Mouse (Mus musculus) heart, postnatal 14 days (tissue): Measurements from ENCODE around the gene Adcyap1r1. TPM values are rescaled to one million over a fixed set of nuclear protein-coding genes. Genes with fewer than 3 reads are reported as not detected.

Experiments
- DNase-seq, 2 experiments: peaks; one replicate each; pipeline ENCODE4 v3.0.0; 2021 to 2022
- intact Hi-C: fragments of 180-260 bp; cut with DNase I; formaldehyde crosslinking; loops from one replicate; pipeline ENCODE4 v1.15.1; 2025
- total RNA-seq, 2 experiments: library from RNA; stranded (reverse); gene quantifications; 2 replicates each; pipeline ENCODE4 v1.2.3; 2021

Adcyap1r1 gene
- total RNA-seq, 2 experiments from 2014 or later, result 5.5 to 6.2 TPM

GRCm38 (mm10) chr6:55485216-55485615 is 33.4 kb downstream of the Adcyap1r1 start:
- no peak for DNase-seq
- intact Hi-C loops, result no loop called here

- peak; percentile 54 to 56 for DNase-seq
- intact Hi-C loops, result no loop called here
These were observed 35.9 kb downstream of the Adcyap1r1 start for GRCm38 (mm10) chr6:55487726-55488125.

- no peak for DNase-seq
- intact Hi-C loops, result no loop called here
These were observed 44.4 kb downstream of the Adcyap1r1 start for GRCm38 (mm10) chr6:55496201-55496600.

DNA sequence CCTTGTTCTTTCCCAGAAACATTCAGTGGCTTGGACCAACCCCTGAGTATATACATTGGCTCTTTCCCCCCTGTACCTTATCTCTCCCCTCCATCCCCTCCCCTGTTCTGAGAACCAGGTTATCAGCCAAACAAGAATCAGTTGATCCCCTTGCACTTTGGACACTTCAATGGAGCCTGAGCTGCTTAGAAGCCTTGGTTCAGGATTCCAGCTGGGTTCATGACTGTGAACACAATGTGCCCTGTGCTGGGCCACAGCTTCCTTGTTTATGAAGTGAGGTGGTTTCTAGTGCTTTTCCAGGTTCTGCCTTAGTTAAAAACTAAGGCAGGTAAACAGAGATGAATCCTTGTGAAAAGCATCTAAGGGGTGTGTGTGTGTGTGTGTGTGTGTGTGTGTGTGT is 47.0 kb downstream of the Adcyap1r1 start:
- intact Hi-C loops, result no loop called here
- DNase-seq, result no peak

GRCm38 (mm10) chr6:55501061-55501460 is 49.3 kb downstream of the Adcyap1r1 start:
- intact Hi-C loops, result no loop called here
- DNase-seq, result no peak

- intact Hi-C loops, result no loop called here
- no peak for DNase-seq
These were observed 50.5 kb downstream of the Adcyap1r1 start for GRCm38 (mm10) chr6:55502309-55502708.

GRCm38 (mm10) chr6:55504797-55505488 is 53.2 kb downstream of the Adcyap1r1 start:
- DNase-seq, result peak; percentile 38 to 65
- intact Hi-C loops, result loop anchor here (1.0 to 2.0 kb wide), 3 partner anchors 42 to 274 kb away; no protein-coding TSS in a partner anchor

DNA sequence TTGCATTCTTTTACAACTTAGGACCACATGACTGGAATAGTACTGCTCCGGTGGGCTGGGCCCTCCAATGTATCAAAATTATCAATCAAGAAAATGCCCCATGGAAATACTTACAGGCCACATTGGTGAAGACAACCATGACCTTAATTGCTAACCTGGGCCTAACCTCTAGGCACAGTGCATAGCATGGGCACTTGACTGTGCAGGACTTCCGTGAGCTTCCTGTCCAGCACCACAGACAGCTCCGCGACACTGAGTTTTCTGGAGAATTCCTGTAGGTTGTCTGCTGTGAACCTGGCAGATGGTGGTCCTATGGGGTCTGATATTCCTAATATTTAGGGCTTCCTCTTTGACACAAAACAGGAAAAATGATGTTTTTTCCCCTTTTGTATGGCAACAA is 54.7 kb downstream of the Adcyap1r1 start:
- DNase-seq, result no peak
- intact Hi-C loops, result no loop called here

GRCm38 (mm10) chr6:55509130-55509870 is 57.5 kb downstream of the Adcyap1r1 start:
- no peak for DNase-seq
- intact Hi-C loops, result no loop called here

DNA sequence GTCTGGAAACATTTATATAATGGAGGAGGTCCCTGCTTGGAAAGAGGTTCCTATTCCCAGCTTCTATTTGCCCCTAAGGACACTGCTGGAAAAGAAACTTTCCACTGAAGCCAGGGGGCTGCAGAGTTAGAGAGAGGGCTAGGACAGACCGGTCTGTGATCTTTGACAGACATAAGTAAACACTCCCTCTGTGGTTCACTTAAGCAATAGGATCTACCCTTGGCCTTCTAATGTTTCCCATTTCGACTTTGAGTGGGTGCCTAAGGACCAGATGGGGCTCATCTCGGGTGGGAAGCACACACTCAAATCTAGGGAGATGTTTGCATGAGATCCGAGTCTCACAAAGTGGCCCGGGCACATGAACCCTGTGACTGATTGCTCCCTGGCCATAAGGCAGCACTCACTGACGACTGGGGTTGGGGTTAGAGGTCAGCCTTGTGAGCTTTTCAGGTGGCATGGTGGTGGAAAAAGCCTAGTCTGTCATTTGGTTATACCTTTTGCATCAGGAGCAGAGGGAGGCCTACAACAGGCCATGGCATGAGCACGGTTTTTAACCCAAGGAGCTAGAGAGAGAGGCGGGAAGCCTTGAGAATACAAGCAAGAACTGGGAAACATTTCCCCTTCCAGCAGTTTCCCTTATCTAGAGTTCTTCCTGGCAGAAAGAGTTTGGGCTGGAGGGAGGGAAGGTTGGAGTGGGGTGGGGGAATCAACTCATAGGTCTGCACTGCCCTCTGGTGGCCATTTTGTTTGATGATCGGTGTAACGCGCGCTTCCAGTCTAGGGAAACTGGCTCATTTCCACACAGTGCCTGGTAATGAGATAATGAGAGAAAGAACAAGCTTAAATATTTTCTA is 59.7 kb downstream of the Adcyap1r1 start:
- intact Hi-C loops, result loop anchor here (1.0 kb wide), 1 partner anchor 119 kb away; no protein-coding TSS in a partner anchor
- DNase-seq, result peak; percentile 86 to 92

GRCm38 (mm10) chr6:55512066-55512703 is 60.4 kb downstream of the Adcyap1r1 start:
- DNase-seq, result no peak
- intact Hi-C loops, result no loop called here

DNA sequence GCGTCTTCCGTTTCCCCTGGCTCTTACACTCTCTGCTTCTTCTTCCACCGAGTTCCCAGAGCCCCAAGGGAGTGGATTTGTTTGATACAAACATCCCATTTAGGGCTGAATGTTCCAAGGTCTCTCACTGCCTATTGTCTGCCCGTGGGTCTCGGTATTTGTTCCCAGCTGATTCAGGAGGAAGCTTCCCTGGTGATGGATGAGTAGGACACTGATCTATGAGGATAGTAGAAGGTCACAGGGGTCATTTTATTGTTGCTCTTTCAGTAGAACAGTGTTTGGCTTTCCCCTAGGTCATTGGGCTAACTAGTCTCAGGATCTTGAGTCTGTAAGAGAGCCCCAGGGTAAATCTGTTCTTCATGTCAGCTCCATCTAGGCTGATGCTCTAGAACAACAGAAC is 61.7 kb downstream of the Adcyap1r1 start:
- intact Hi-C loops, result no loop called here
- DNase-seq, result no peak

DNA sequence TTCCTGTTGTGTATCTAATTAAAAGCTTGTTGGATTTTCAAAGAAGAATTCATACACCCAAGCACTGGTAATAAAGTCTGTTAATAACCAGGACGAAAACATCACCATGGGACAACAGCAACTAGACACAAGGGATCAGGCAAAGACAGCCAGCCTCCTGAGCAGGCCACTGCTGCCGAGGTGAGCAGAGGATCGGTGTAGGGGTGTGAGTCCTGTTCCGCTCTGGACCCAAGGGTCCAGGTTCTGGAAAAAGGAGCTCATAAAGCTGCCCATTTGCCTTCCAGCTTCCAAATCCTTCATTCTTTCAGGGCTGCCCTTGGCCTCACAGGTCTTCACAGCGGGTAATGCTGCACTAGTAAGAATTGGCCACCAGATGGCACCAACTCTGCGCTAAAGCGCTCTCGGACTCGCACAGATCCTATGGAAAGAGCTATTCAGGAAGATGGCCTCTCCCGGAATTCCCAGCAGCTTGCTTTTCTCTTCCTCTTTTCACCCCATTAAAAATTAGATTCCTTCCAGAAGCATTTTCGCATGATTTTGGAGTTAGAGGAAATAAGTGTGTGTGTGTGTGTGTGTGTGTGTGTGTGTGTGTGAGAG is 67.9 kb downstream of the Adcyap1r1 start:
- intact Hi-C loops, result loop anchor here (1.0 to 10.0 kb wide), 3 partner anchors 293 to 525 kb away; no protein-coding TSS in a partner anchor

GRCm38 (mm10) chr6:55520237-55521095 is 68.7 kb downstream of the Adcyap1r1 start:
- intact Hi-C loops, result loop anchor here (1.0 to 10.0 kb wide), 2 partner anchors 430 to 524 kb away; no protein-coding TSS in a partner anchor
- peak; percentile 36 to 59 for DNase-seq

More for the DNA sequence above, 67.9 kb downstream of the Adcyap1r1 start:
- DNase-seq, result peak; percentile 77 to 89

DNA sequence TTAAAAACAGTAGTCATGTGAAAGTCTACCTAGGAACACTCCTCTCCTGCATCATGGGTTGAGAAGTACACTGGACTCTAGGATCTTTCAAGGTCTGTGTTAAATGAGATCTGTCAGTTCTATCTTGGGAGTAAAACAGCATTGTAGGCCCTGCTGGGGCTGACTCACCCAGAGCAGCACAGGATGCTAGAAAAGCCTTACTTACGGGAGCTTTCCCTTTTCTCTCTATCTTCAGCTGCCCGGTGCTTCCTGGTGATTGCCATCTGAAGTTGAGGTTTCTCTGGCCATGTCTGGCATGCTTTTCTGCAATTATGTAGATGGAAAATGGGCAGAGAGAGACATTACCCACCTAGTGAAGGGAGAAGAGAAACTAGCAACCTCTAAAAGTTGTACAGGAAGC is 84.7 kb downstream of the Adcyap1r1 start:
- DNase-seq, result no peak
- intact Hi-C loops, result no loop called here

GRCm38 (mm10) chr6:55539196-55539595 is 87.4 kb downstream of the Adcyap1r1 start:
- intact Hi-C loops, result no loop called here
- DNase-seq, result no peak

DNA sequence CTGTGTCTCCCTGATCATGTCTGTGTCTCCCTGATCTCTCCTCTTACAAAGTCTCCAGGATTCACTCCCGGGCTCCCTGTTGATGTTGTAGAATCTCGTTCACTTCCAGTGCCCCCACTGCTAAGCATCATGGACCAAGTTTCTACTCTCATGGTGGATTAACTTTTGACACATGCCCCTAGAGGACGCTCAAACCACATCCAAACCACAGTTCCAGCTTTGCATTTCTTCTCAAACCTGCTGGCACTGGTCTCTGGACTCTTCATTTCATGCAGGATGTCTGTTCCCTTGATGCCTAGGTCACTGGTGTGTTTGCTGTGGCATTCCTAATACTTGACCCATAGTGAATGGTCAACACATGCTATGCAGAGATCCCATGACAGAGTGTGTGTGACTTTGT is 90.6 kb downstream of the Adcyap1r1 start:
- intact Hi-C loops, result loop anchor here (10.0 kb wide), 1 partner anchor 132 kb away; no protein-coding TSS in a partner anchor
- DNase-seq, result peak in 1 of 2 experiments; percentile 5

- DNase-seq, result no peak
- intact Hi-C loops, result loop anchor here (10.0 kb wide), 1 partner anchor 131 kb away; no protein-coding TSS in a partner anchor
These were observed 91.6 kb downstream of the Adcyap1r1 start for GRCm38 (mm10) chr6:55543345-55543744.

DNA sequence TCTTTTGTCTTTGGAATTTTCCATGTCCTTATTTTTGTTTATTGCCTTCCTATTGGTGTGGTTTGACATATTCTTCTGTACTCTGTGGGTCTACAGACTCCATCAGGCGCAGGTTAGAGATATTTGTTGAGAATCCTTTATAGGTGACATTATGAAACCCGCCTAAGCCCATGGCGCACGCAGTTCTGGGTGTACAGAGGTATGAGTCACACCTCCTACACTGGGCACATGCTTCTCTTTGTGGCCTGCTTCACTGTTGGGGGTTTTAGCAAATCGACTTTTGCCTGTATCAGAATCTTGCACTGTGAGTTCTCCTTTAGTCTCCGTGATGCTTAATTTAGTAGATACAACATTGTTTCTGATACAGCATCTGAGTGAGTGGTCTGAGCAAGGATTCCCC is 97.4 kb downstream of the Adcyap1r1 start:
- intact Hi-C loops, result loop anchor here (10.0 kb wide), 1 partner anchor 126 kb away; no protein-coding TSS in a partner anchor
- no peak for DNase-seq
